Mouse (Mus musculus): ENCODE measurements around the gene Olfr1412. TPM values are rescaled to one million over a fixed set of nuclear protein-coding genes. Genes with fewer than 3 reads are reported as not detected.

Gene Olfr1412
- polyA plus RNA-seq, 1 experiment: not detected

DNA sequence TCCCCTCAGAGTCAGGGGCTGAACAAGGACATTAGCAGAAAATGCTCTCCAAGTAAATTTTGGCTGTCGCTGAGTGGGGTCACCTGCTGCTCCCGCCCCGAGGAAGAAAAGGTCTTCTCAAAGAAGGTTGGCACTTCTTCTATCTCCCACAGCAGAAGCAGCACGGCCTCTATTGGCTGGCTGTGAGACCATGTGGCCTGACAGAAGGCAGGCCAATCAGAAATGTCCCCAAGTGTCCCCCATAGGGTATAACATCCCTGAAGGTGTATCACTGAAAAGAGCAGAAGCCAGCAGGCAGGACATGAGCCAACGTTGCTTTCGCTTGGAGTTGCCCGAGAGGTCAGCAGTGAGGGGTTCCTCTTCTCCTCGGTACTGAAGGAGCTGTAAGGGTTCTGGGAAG, 50.4 kb downstream of the Olfr1412 start:
- TF ChIP-seq CTCF (conservative IDR thresholded peaks at IDR 0.05; ENCODE audit: insufficient read depth, insufficient read length, low read depth, low read length) (no peak), POLR2A (IDR thresholded peaks at IDR 0.05; ENCODE audit: low read depth, low read length) (no peak)
- peaks cover 5% of the 10 kb centered on the region; the same call in 1 of the 2 replicates for H3K4me1 ChIP-seq (ENCODE audit: control insufficient read depth, insufficient read depth, low read length)
- no peak for DNase-seq

DNA sequence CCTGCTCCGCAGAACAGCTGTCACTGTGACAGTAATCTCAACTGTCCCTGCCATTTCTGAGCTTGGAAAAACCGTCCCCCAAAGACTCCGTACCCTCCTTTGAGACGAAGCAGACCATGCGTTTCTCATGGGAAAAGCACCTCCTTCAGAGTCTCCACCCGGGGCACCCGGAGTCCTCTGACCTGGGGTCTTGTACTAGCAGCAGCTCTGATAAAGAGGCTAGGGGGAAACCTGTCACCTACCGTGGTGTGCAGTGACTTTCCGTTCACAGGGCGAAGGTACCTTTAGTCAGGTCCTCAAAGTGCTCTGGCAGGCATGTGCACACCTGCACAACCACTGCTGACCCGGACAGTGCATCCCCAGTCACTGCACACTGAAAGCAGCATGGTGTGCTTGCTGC, 51.1 kb downstream of the Olfr1412 start:
- TF ChIP-seq POLR2A (IDR thresholded peaks at IDR 0.05; ENCODE audit: low read depth, low read length) (no peak), CTCF (conservative IDR thresholded peaks at IDR 0.05; ENCODE audit: insufficient read depth, insufficient read length, low read depth, low read length) (no peak)
- no peak for DNase-seq
- H3K4me1 ChIP-seq (ENCODE audit: control insufficient read depth, insufficient read depth, low read length): peaks cover 5% of the 10 kb centered on the region; the same call in 1 of the 2 replicates
- no peak overlapping the region for H3K4me3 ChIP-seq (ENCODE audit: insufficient read depth, low read depth, low read length)
- H3K27ac ChIP-seq (ENCODE audit: insufficient read depth, low read depth, low read length): no peak overlapping the region
- WGBS: 93% methylated on average over 11 of the region's 11 CpGs
- no peaks in the 10 kb centered on the region for H3K27me3 ChIP-seq (replicated peaks; ENCODE audit: control insufficient read depth, insufficient read depth, low read length)
- H3K36me3 ChIP-seq (ENCODE audit: control insufficient read depth, insufficient read depth, low read length): no peaks in the 10 kb centered on the region

More for the DNA sequence above, 50.4 kb downstream of the Olfr1412 start:
- Histone ChIP-seq H3K36me3 (ENCODE audit: control insufficient read depth, insufficient read depth, low read length) (no peaks in the 10 kb centered on the region), H3K27me3 (replicated peaks; ENCODE audit: control insufficient read depth, insufficient read depth, low read length) (no peaks in the 10 kb centered on the region), H3K27ac (ENCODE audit: insufficient read depth, low read depth, low read length) (no peak overlapping the region), H3K4me3 (ENCODE audit: insufficient read depth, low read depth, low read length) (no peak overlapping the region)
- WGBS: 87% methylated on average over 8 of the region's 8 CpGs

DNA sequence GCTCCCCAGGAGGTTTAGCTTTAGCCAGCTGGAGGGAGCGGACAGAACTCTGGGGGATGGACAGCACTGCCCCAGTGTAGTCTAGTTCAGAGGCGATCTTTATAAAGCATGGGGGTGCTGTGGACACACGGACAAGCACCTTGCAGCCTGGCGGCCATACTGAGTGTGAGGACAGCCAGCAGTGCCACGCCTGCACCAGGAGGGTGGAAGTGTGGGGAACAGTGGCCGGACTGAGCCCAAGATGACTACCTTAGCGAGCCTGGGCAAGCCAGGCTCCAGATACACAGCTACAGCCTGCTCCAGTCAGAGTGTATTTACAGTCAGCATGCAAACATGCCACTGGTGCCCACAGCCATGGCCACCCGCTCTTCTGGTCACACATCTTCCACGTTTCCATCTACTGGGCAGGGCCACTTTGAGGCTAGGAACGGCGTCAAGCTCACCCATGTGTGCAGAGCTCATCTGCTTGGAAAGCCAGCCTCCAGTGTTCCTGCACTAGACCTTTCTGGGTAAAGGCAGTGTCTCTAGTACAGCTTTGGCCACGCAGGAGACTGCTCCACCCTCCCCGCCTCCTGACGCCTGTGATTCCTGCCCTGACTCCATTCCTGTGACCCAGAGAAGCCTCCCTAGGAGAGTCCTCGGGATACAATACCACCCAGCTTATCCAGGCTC, 52.1 kb downstream of the Olfr1412 start:
- 90% methylated on average over 15 of the region's 15 CpGs for WGBS
- DNase-seq: no peak

DNA sequence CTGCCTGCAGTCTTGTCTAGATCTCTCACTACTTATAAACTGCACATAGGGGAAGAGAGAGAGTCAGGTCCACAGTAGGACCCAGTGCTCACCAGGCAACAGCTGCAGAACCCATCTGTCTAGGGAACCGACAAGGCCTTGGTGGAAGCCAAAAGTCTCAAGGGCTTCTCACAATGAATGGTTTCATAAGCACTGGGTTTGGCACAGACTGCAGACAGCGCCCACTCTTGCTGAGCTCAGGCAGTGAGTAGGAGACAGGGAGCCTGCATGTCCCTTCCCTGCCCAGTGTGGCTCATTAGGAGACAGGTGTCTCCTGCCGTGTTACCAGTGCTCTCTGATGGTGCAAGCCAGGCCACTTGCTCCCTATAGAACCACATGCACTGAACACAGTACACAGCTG, 52.6 kb downstream of the Olfr1412 start:
- Histone ChIP-seq H3K27ac (ENCODE audit: insufficient read depth, low read depth, low read length) (no peak overlapping the region), H3K4me1 (ENCODE audit: control insufficient read depth, insufficient read depth, low read length) (peaks cover 9% of the 10 kb centered on the region; the same call in 1 of the 2 replicates), H3K27me3 (replicated peaks; ENCODE audit: control insufficient read depth, insufficient read depth, low read length) (no peaks in the 10 kb centered on the region), H3K4me3 (ENCODE audit: insufficient read depth, low read depth, low read length) (no peak overlapping the region), H3K36me3 (ENCODE audit: control insufficient read depth, insufficient read depth, low read length) (no peaks in the 10 kb centered on the region)
- no peak for DNase-seq
- no peak for TF ChIP-seq CTCF (conservative IDR thresholded peaks at IDR 0.05; ENCODE audit: insufficient read depth, insufficient read length, low read depth, low read length)
- no peak for TF ChIP-seq POLR2A (IDR thresholded peaks at IDR 0.05; ENCODE audit: low read depth, low read length)
- 88% methylated on average over 3 of the region's 3 CpGs for WGBS

More for the DNA sequence above, 52.1 kb downstream of the Olfr1412 start:
- no peak overlapping the region for H3K4me3 ChIP-seq (ENCODE audit: insufficient read depth, low read depth, low read length)
- TF ChIP-seq CTCF (conservative IDR thresholded peaks at IDR 0.05; ENCODE audit: insufficient read depth, insufficient read length, low read depth, low read length): no peak
- no peak for TF ChIP-seq POLR2A (IDR thresholded peaks at IDR 0.05; ENCODE audit: low read depth, low read length)
- H3K27ac ChIP-seq (ENCODE audit: insufficient read depth, low read depth, low read length): no peak overlapping the region
- peaks cover 9% of the 10 kb centered on the region; the same call in 1 of the 2 replicates for H3K4me1 ChIP-seq (ENCODE audit: control insufficient read depth, insufficient read depth, low read length)
- H3K27me3 ChIP-seq (replicated peaks; ENCODE audit: control insufficient read depth, insufficient read depth, low read length): no peaks in the 10 kb centered on the region
- H3K36me3 ChIP-seq (ENCODE audit: control insufficient read depth, insufficient read depth, low read length): no peaks in the 10 kb centered on the region

DNA sequence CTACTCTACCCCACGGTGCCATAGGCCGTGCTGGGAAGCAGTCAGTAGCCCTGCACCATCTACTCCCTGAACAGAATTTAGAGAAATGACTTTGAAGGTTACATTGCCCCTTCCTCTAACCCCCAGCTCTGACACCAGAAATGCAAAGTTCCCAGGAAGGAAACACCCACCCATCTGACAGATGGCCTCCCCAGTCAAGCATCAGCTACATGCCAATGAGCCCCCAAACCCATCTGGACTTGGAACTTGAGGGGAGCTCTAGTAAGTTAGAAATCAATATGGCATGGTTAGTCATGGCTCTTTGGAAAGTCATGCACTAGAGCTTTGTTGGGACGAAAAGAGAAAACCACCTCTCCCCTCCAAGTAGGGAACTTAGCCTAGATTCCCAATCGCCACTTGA, 53.2 kb downstream of the Olfr1412 start:
- 90% methylated on average over 4 of the region's 4 CpGs for WGBS
- no peak overlapping the region for H3K4me3 ChIP-seq (ENCODE audit: insufficient read depth, low read depth, low read length)
- no peaks in the 10 kb centered on the region for H3K27me3 ChIP-seq (replicated peaks; ENCODE audit: control insufficient read depth, insufficient read depth, low read length)

DNA sequence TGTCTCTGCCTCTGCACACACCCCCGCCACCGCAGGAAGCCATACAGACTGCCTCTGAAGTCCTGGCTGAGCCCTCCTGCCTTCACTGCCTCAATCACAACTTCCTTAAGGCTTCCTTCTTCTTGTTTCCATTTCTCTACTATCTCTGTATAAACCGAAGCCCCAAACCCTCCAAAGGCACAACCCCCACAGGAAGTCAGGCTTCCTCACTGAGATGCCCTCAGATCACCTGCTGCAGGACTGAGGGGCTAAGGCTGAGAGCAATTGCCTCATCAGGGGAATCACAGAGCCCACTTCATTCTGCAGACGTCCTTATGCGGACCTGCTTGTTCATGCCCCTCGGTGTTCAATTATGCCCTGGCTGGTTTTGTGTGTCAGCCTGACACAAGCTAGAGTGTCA, 54.8 kb downstream of the Olfr1412 start:
- WGBS: 79% methylated on average over 6 of the region's 6 CpGs

More for the DNA sequence above, 53.2 kb downstream of the Olfr1412 start:
- no peak for DNase-seq
- peaks cover 9% of the 10 kb centered on the region; the same call in 1 of the 2 replicates for H3K4me1 ChIP-seq (ENCODE audit: control insufficient read depth, insufficient read depth, low read length)
- TF ChIP-seq POLR2A (IDR thresholded peaks at IDR 0.05; ENCODE audit: low read depth, low read length): no peak
- TF ChIP-seq CTCF (conservative IDR thresholded peaks at IDR 0.05; ENCODE audit: insufficient read depth, insufficient read length, low read depth, low read length): no peak
- H3K27ac ChIP-seq (ENCODE audit: insufficient read depth, low read depth, low read length): no peak overlapping the region
- H3K36me3 ChIP-seq (ENCODE audit: control insufficient read depth, insufficient read depth, low read length): no peaks in the 10 kb centered on the region

More for the DNA sequence above, 54.8 kb downstream of the Olfr1412 start:
- DNase-seq: no peak
- Histone ChIP-seq H3K36me3 (ENCODE audit: control insufficient read depth, insufficient read depth, low read length) (no peaks in the 10 kb centered on the region), H3K27ac (ENCODE audit: insufficient read depth, low read depth, low read length) (no peak overlapping the region), H3K27me3 (replicated peaks; ENCODE audit: control insufficient read depth, insufficient read depth, low read length) (no peaks in the 10 kb centered on the region), H3K4me3 (ENCODE audit: insufficient read depth, low read depth, low read length) (no peak overlapping the region), H3K4me1 (ENCODE audit: control insufficient read depth, insufficient read depth, low read length) (peaks cover 9% of the 10 kb centered on the region; the same call in 1 of the 2 replicates)
- TF ChIP-seq POLR2A (IDR thresholded peaks at IDR 0.05; ENCODE audit: low read depth, low read length) (no peak), CTCF (conservative IDR thresholded peaks at IDR 0.05; ENCODE audit: insufficient read depth, insufficient read length, low read depth, low read length) (no peak)

Other genes starting within 250 kb of the Olfr1412 start
- gene Ndufa10, start 111.9 kb upstream of the Olfr1412 start, polyA plus RNA-seq (2012; rRNA removed): 242 and 288 TPM in 2 replicates
- gene Olfr1416, start 100.7 kb upstream of the Olfr1412 start, polyA plus RNA-seq (2012; rRNA removed): not detected in 2 replicates
- not detected in 2 replicates for gene Olfr1415, start 89.7 kb upstream of the Olfr1412 start, polyA plus RNA-seq (2012; rRNA removed)
- gene Olfr1414, start 67.1 kb upstream of the Olfr1412 start, polyA plus RNA-seq (2012; rRNA removed): not detected in 2 replicates
- not detected in 2 replicates for gene Olfr1413, start 14.5 kb upstream of the Olfr1412 start, polyA plus RNA-seq (2012; rRNA removed)
- gene Olfr1411, start 8.6 kb downstream of the Olfr1412 start, polyA plus RNA-seq (2012; rRNA removed): not detected in 2 replicates
- gene Olfr1410, start 20.0 kb downstream of the Olfr1412 start, polyA plus RNA-seq (2012; rRNA removed): not detected in 2 replicates
- gene Olfr12, start 32.0 kb downstream of the Olfr1412 start, polyA plus RNA-seq (2012; rRNA removed): not detected in 2 replicates
- 176 and 280 TPM in 2 replicates for gene Cops9, start 56.2 kb downstream of the Olfr1412 start, polyA plus RNA-seq (2012; rRNA removed)
- 0.29 and 0.48 TPM in 2 replicates for gene Otos, start 63.1 kb downstream of the Olfr1412 start, polyA plus RNA-seq (2012; rRNA removed)
- 21.8 and 24.0 TPM in 2 replicates for gene Gpc1, start 245.9 kb downstream of the Olfr1412 start, polyA plus RNA-seq (2012; rRNA removed)